Mouse (Mus musculus) bone marrow macrophage, adult 2 months (primary cell): Measurements from ENCODE around the gene Mdm4. TPM values are rescaled to one million over a fixed set of nuclear protein-coding genes. Genes with fewer than 3 reads are reported as not detected.
"Not testable (repeated sequence)": the region's sequence is repeated elsewhere in the genome, so short reads cannot be mapped to it uniquely, and the experiment has no call there.

Experiments used
- H3K27ac ChIP-seq: 2 replicates; pipeline ENCODE4 v1.5.1; 2012; ENCODE audit warnings: low read depth, low read length; ENCODE audit not compliant: insufficient read depth
- H3K4me1 ChIP-seq: 2 replicates; pipeline ENCODE4 v1.6.1; 2012; ENCODE audit warnings: low read length; ENCODE audit not compliant: control insufficient read depth, insufficient read depth
- H3K4me3 ChIP-seq: 2 replicates; pipeline ENCODE4 v1.5.1; 2012; ENCODE audit warnings: mild to moderate bottlenecking, low read length, moderate library complexity; ENCODE audit not compliant: insufficient read depth
- CTCF ChIP-seq: IDR thresholded peaks from 2 replicates; pipeline ENCODE4 v1.5.1; 2012; ENCODE audit warnings: low read depth, mild to moderate bottlenecking, low read length, moderate library complexity
- POLR2A ChIP-seq: IDR thresholded peaks from 2 replicates; pipeline ENCODE4 v1.6.1; 2012; ENCODE audit warnings: mild to moderate bottlenecking, low read depth, low read length, borderline replicate concordance
- polyA plus RNA-seq: library from polyadenylated mRNA; stranded (reverse); fragments of >200 nt; gene quantifications from 2 replicates; pipeline ENCODE4 v1.2.4, GENCODE M21; 2012; ENCODE audit not compliant: missing spikeins, insufficient read depth, insufficient read length

Mdm4 gene
- polyA plus RNA-seq, 1 experiment = 81.8 TPM

DNA sequence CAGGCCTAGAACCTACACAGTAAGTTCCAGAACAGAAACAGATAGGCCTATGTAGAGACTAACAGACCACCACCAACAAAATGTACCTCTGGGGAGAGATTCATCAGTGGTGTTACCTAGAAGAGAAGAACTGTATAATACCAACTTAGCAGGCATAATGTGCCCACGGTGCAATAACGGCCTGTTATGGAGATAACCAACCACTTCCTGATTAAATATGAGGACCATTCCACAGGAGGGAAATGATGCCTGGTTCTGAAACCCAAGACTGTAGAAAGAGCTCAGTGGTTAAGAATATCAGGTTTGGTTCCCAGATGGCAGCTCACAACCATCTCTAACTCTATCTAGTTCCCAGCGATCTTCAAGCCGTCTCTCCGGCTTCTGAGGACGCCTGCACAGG is 30.0 kb downstream of the Mdm4 start:
- H3K27ac ChIP-seq = no peak overlapping the region
- no peaks in the 10 kb centered on the region for H3K4me1 ChIP-seq
- no peak overlapping the region for H3K4me3 ChIP-seq
- TF ChIP-seq POLR2A (no peak), CTCF (no peak)

DNA sequence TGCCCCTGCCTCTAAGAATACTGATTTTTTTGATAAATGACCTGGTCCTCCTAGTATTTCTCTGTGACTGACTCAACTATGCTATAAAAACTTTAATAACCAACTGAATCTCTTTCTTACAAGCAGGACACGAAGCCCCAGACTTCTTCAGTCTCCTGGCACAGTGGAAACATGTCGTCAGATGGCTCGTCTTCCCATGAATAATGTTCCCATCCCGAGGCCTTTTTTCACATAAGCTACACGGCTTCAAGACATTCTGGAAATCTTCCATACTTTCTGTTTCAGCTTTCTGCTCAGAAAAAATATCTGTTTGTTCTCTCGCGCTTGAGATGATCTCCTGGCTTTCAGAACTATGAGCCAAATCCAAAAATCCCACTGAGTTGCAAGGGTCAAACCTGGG is 38.8 kb downstream of the Mdm4 start:
- H3K4me3 ChIP-seq = no peak overlapping the region
- no peak for TF ChIP-seq POLR2A
- no peak for TF ChIP-seq CTCF
- no peak overlapping the region for H3K27ac ChIP-seq
- H3K4me1 ChIP-seq = no peaks in the 10 kb centered on the region

- Histone ChIP-seq H3K27ac (no peak overlapping the region), H3K4me1 (no peaks in the 10 kb centered on the region), H3K4me3 (no peak overlapping the region)
- TF ChIP-seq CTCF (no peak), POLR2A (no peak)
These were observed 39.6 kb downstream of the Mdm4 start for GRCm38 (mm10) chr1:132990733-132991132.

DNA sequence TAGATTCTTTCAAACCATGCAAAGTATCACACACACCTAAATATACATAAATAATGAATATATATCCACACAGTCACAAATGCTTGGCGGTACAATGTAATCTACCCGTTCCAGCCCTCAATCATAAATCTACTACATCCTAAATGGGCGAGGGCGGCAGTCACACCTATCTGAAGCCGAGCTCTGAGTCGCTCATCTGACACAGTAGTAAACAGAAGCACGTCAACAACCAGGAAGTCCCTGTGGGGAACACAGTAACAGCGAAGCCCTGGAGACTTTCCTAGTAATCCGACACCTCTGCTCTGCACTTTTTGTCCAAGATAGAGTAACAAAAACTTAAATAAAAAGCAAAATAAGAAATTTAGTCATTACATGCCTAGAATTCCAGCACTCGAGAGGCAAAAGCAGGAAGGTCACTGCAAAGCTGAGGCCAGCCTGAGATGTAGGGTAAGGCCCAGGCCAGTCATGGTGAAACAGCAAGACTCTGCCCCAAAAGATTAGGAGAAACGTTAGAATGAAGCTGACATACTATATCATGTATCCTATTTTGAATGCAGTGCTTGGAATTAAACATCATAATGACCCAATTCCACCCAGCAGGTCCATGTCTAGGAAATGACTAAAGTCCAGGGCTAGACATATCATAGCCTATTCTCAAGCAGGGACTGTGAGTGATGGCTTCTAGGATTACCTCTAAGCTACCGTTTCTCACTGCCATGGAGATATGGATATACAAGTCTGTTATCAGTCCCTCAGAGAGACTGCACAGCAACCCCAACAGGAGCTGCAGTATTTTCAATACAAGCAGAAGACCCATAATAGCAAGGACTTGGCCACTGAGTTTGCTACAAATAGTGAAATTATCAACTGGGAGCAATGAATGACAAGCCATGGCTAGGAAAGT is 41.6 kb downstream of the Mdm4 start:
- H3K27ac ChIP-seq, H3K4me1 ChIP-seq, H3K4me3 ChIP-seq: not testable (repeated sequence)

- H3K4me3 ChIP-seq = no peak overlapping the region
- no peaks in the 10 kb centered on the region for H3K4me1 ChIP-seq
- no peak overlapping the region for H3K27ac ChIP-seq
- TF ChIP-seq POLR2A (no peak), CTCF (peak; percentile 52; the same call in 1 of the 2 replicates)
These were observed 47.6 kb downstream of the Mdm4 start for GRCm38 (mm10) chr1:132982728-132983127.

DNA sequence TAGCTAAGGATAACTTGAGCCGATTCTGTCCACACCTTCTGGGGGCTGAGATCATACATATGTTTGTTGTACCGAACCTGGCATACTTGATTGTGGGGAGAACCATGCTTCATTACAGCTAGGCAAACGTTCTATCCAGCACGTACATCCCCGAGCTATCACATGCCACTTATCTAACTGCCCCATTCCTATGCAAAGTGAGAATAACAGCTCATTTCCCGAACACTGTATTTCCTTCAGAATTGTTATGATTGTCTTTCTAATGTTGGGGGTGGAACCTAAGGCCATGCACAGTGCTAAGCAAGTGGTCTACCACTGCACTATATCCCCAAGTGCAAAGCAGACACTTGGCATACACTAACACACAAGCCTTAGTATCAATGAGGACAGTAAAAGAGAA is 49.1 kb downstream of the Mdm4 start:
- TF ChIP-seq POLR2A (no peak), CTCF (no peak)
- Histone ChIP-seq H3K4me3 (no peak overlapping the region), H3K4me1 (no peaks in the 10 kb centered on the region), H3K27ac (no peak overlapping the region)

GRCm38 (mm10) chr1:132977402-132977801 is 53.0 kb downstream of the Mdm4 start:
- Histone ChIP-seq H3K27ac (no peak overlapping the region), H3K4me3 (no peak overlapping the region), H3K4me1 (no peaks in the 10 kb centered on the region)
- TF ChIP-seq CTCF = no peak
- TF ChIP-seq POLR2A = no peak

DNA sequence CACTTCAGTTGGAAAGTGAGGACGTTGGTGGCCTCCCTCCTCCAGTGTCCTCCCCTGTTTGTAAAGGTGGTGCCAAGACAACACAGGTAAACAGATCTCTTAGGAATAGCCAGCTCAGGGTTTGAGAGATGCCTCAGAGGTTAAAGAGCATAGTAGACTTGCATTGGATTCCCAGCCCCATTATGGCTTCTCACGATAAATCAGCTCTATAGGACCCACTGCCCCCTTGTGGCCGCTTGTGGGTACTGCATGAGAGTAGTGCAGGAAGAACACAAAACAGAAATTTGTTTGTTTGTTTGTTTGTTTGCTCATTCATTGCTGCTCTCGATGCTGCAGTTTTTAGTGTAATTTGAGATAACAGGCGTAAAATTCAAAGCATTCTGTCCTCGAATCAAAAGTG is 61.7 kb downstream of the Mdm4 start:
- no peak for TF ChIP-seq POLR2A
- TF ChIP-seq CTCF = peak; percentile 53
- Histone ChIP-seq H3K4me1 (no peaks in the 10 kb centered on the region), H3K27ac (no peak overlapping the region)

DNA sequence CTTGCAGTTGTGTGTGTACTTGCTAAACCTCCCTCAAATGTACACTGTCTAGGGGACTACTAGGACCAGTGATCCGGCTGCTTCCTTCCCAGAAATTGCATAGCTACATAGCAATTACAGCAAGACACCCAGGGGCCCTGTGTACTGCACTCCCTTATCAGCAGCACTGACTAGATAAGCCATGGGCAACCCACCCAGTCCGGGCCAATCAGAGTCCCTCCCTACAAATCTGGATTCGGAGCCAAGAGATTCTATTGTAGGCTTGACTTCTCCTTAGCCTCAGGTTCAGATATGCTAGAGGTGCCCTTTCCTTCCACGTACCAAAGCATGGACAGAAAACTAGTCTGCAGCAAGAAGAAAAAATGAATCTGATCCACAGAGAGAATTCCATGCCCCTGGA is 65.7 kb downstream of the Mdm4 start:
- Histone ChIP-seq H3K27ac (no peak overlapping the region), H3K4me3 (no peak overlapping the region), H3K4me1 (no peaks in the 10 kb centered on the region)
- TF ChIP-seq POLR2A = no peak
- TF ChIP-seq CTCF = no peak

More for the DNA sequence above, 61.7 kb downstream of the Mdm4 start:
- H3K4me3 ChIP-seq = no peak overlapping the region

- H3K27ac ChIP-seq = no peak overlapping the region
- TF ChIP-seq POLR2A = no peak
- H3K4me1 ChIP-seq = no peaks in the 10 kb centered on the region
- H3K4me3 ChIP-seq = no peak overlapping the region
These were observed 66.3 kb downstream of the Mdm4 start for GRCm38 (mm10) chr1:132964106-132964505.
